Mouse (Mus musculus): ENCODE measurements around the gene Tmppe. TPM values are rescaled to one million over a fixed set of nuclear protein-coding genes. Genes with fewer than 3 reads are reported as not detected.

The Tmppe gene
- polyA plus RNA-seq, 1 experiment from 2014 or later, result 2.1 TPM

DNA sequence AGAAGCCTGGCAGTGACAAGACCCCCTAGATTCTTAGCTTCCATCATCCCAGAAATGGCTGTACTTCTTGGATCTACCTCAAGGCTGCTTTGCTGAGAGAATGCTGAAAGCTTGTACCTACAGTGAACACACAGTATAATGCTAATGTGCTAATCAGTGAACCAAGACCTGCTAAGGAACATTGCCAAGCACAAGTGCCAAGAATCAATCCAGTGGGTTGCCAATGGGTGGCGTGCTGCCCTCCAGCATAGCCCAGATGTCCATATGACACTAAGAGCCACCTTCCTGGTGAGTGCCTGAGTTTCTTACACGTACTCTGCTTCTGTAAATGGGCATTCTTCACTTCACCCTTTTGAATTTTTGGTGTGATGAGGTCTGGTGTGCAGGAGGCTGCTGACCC is 6.8 kb downstream of the Tmppe start:
- 89% methylated on average over 2 of the region's 2 CpGs for WGBS
- DNase-seq (ENCODE audit: low spot score) (no peak), ATAC-seq (ENCODE audit: low read depth) (no peak)
- Histone ChIP-seq H3K9me3 (ENCODE audit: control insufficient read depth, low read length) (peaks cover 12% of the 10 kb centered on the region; the same call in 1 of the 2 replicates), H3K9ac (ENCODE audit: low read depth, low read length) (no peak overlapping the region), H3K27ac (replicated peaks; ENCODE audit: low read depth, low read length) (no peak overlapping the region), H3K4me1 (ENCODE audit: control insufficient read depth, insufficient read depth, low read length) (no peaks in the 10 kb centered on the region), H3K36me3 (ENCODE audit: control insufficient read depth, insufficient read depth, low read length) (peaks cover 78% of the 10 kb centered on the region), H3K4me3 (ENCODE audit: low read depth, low read length) (no peak overlapping the region), H3K27me3 (replicated peaks; ENCODE audit: control insufficient read depth, insufficient read depth, low read length) (no peaks in the 10 kb centered on the region), H3K4me2 (ENCODE audit: low read depth, low read length) (no peak overlapping the region)

- Histone ChIP-seq H3K27me3 (replicated peaks; ENCODE audit: control insufficient read depth, insufficient read depth, low read length) (no peaks in the 10 kb centered on the region), H3K36me3 (ENCODE audit: control insufficient read depth, insufficient read depth, low read length) (peaks cover 59% of the 10 kb centered on the region), H3K9ac (ENCODE audit: low read depth, low read length) (no peak overlapping the region), H3K4me3 (ENCODE audit: low read depth, low read length) (no peak overlapping the region), H3K4me2 (ENCODE audit: low read depth, low read length) (no peak overlapping the region), H3K9me3 (ENCODE audit: control insufficient read depth, low read length) (peaks cover 12% of the 10 kb centered on the region; the same call in 1 of the 2 replicates), H3K4me1 (ENCODE audit: control insufficient read depth, insufficient read depth, low read length) (no peaks in the 10 kb centered on the region), H3K27ac (replicated peaks; ENCODE audit: low read depth, low read length) (no peak overlapping the region)
- 90% methylated on average over 11 of the region's 11 CpGs for WGBS
- no peak for DNase-seq (ENCODE audit: low spot score)
- no peak for ATAC-seq (ENCODE audit: low read depth)
Measured at GRCm38 (mm10) chr9:114410313-114410862, 9.5 kb downstream of the Tmppe start.

GRCm38 (mm10) chr9:114411295-114411694 is 10.4 kb downstream of the Tmppe start:
- ATAC-seq (ENCODE audit: low read depth) (no peak), DNase-seq (ENCODE audit: low spot score) (no peak)
- WGBS, result 97% methylated on average over 5 of the region's 5 CpGs
- Histone ChIP-seq H3K9ac (ENCODE audit: low read depth, low read length) (no peak overlapping the region), H3K4me2 (ENCODE audit: low read depth, low read length) (no peak overlapping the region), H3K27me3 (replicated peaks; ENCODE audit: control insufficient read depth, insufficient read depth, low read length) (no peaks in the 10 kb centered on the region), H3K36me3 (ENCODE audit: control insufficient read depth, insufficient read depth, low read length) (peaks cover 50% of the 10 kb centered on the region), H3K9me3 (ENCODE audit: control insufficient read depth, low read length) (peaks cover 12% of the 10 kb centered on the region; the same call in 1 of the 2 replicates), H3K4me3 (ENCODE audit: low read depth, low read length) (no peak overlapping the region), H3K27ac (replicated peaks; ENCODE audit: low read depth, low read length) (no peak overlapping the region), H3K4me1 (ENCODE audit: control insufficient read depth, insufficient read depth, low read length) (no peaks in the 10 kb centered on the region)

DNA sequence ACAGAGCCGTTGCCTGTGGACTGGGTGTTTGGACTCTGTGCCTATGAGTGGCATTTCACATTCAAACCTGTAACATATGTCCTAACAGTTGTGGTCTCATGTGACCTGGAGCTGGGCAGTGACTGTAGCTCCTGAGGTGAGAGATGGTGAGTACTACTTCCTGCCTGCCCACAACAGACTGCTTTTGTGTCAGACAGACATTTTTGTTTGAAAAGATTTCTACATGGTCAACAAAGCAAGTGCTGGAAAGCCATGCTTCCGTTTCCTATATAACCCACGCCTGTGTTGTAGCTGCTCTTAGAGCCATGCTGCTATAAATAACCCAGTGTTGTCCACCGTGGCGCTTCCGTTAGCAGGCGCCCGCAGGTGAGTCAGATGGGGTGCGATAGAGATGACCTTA is 11.5 kb downstream of the Tmppe start:
- H3K4me3 ChIP-seq (ENCODE audit: low read depth, low read length), result no peak overlapping the region
- H3K4me2 ChIP-seq (ENCODE audit: low read depth, low read length), result no peak overlapping the region
- WGBS, result 94% methylated on average over 9 of the region's 9 CpGs
- ATAC-seq (ENCODE audit: low read depth) (no peak), DNase-seq (ENCODE audit: low spot score) (no peak)
- no peaks in the 10 kb centered on the region for H3K4me1 ChIP-seq (ENCODE audit: control insufficient read depth, insufficient read depth, low read length)
- no peak overlapping the region for H3K27ac ChIP-seq (replicated peaks; ENCODE audit: low read depth, low read length)
- peaks cover 12% of the 10 kb centered on the region; the same call in 1 of the 2 replicates for H3K9me3 ChIP-seq (ENCODE audit: control insufficient read depth, low read length)
- H3K27me3 ChIP-seq (replicated peaks; ENCODE audit: control insufficient read depth, insufficient read depth, low read length), result no peaks in the 10 kb centered on the region
- peaks cover 41% of the 10 kb centered on the region for H3K36me3 ChIP-seq (ENCODE audit: control insufficient read depth, insufficient read depth, low read length)
- H3K9ac ChIP-seq (ENCODE audit: low read depth, low read length), result no peak overlapping the region

DNA sequence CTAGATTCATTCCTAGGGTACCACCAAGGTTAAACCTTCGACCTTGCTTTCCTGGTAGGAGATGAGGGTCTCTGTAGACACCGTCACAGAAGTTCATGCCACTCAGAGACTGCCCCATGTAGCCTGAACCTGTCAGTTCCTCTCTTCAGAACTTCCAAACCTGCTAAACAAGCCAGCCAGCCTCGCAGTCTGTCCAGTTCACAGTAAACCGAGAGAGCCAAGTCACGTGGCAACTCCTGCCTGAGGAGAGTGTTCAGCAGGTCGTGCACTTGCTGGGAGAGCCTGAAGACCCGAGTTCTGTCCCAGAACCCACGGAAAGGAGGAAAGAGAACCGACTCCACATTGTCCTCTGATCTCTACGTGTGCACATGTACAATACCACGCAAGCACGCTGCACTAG is 13.0 kb downstream of the Tmppe start:
- H3K27me3 ChIP-seq (replicated peaks; ENCODE audit: control insufficient read depth, insufficient read depth, low read length), result no peaks in the 10 kb centered on the region
- no peak overlapping the region for H3K4me3 ChIP-seq (ENCODE audit: low read depth, low read length)
- H3K9ac ChIP-seq (ENCODE audit: low read depth, low read length), result no peak overlapping the region
- ATAC-seq (ENCODE audit: low read depth), result no peak
- peaks cover 29% of the 10 kb centered on the region for H3K36me3 ChIP-seq (ENCODE audit: control insufficient read depth, insufficient read depth, low read length)
- WGBS, result 81% methylated on average over 12 of the region's 12 CpGs
- H3K27ac ChIP-seq (replicated peaks; ENCODE audit: low read depth, low read length), result no peak overlapping the region
- H3K4me1 ChIP-seq (ENCODE audit: control insufficient read depth, insufficient read depth, low read length), result no peaks in the 10 kb centered on the region
- peak; percentile 29 for DNase-seq (ENCODE audit: low spot score)
- H3K9me3 ChIP-seq (ENCODE audit: control insufficient read depth, low read length), result peaks cover 12% of the 10 kb centered on the region; the same call in 1 of the 2 replicates
- H3K4me2 ChIP-seq (ENCODE audit: low read depth, low read length), result no peak overlapping the region

DNA sequence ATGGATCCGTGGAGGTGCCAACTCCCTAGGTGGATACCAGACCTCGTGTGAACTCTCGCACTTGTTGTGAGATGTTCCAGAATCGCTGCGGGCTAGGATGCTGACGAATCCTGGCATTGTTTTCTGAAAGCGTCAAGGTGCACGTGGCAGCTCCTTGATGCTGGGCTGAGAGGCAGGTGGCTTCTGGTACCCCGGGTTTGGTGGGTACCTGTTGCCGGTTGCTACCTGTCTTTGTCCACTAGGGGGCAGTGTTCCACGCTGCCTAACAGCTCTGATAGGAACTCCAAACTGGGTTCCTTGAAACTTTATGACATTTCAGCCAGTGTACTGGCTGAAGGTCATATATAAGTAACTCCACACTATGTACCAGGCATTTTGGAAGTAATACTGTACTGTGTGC is 14.8 kb downstream of the Tmppe start:
- WGBS, result 29% methylated on average over 11 of the region's 11 CpGs
- H3K27ac ChIP-seq (replicated peaks; ENCODE audit: low read depth, low read length), result no peak overlapping the region

GRCm38 (mm10) chr9:114416646-114417517 is 16.0 kb downstream of the Tmppe start:
- Histone ChIP-seq H3K27ac (replicated peaks; ENCODE audit: low read depth, low read length) (no peak overlapping the region), H3K4me2 (ENCODE audit: low read depth, low read length) (no peak overlapping the region), H3K9me3 (ENCODE audit: control insufficient read depth, low read length) (0 out of 2 replicates have a peak, but pooled peaks cover under 1% of the 10 kb centered on the region), H3K36me3 (ENCODE audit: control insufficient read depth, insufficient read depth, low read length) (peaks cover 4% of the 10 kb centered on the region; the same call in 1 of the 2 replicates), H3K4me1 (ENCODE audit: control insufficient read depth, insufficient read depth, low read length) (no peaks in the 10 kb centered on the region), H3K27me3 (replicated peaks; ENCODE audit: control insufficient read depth, insufficient read depth, low read length) (no peaks in the 10 kb centered on the region), H3K9ac (ENCODE audit: low read depth, low read length) (no peak overlapping the region), H3K4me3 (ENCODE audit: low read depth, low read length) (no peak overlapping the region)
- DNase-seq (ENCODE audit: low spot score), result no peak
- 92% methylated on average over 21 of the region's 21 CpGs for WGBS
- ATAC-seq (ENCODE audit: low read depth), result no peak

More for the DNA sequence above, 14.8 kb downstream of the Tmppe start:
- DNase-seq (ENCODE audit: low spot score) (peak; percentile 77), ATAC-seq (ENCODE audit: low read depth) (no peak)
- Histone ChIP-seq H3K4me2 (ENCODE audit: low read depth, low read length) (no peak overlapping the region), H3K4me3 (ENCODE audit: low read depth, low read length) (no peak overlapping the region), H3K9ac (ENCODE audit: low read depth, low read length) (no peak overlapping the region), H3K4me1 (ENCODE audit: control insufficient read depth, insufficient read depth, low read length) (no peaks in the 10 kb centered on the region), H3K27me3 (replicated peaks; ENCODE audit: control insufficient read depth, insufficient read depth, low read length) (no peaks in the 10 kb centered on the region), H3K9me3 (ENCODE audit: control insufficient read depth, low read length) (peaks cover 11% of the 10 kb centered on the region; the same call in 1 of the 2 replicates), H3K36me3 (ENCODE audit: control insufficient read depth, insufficient read depth, low read length) (peaks cover 16% of the 10 kb centered on the region)

DNA sequence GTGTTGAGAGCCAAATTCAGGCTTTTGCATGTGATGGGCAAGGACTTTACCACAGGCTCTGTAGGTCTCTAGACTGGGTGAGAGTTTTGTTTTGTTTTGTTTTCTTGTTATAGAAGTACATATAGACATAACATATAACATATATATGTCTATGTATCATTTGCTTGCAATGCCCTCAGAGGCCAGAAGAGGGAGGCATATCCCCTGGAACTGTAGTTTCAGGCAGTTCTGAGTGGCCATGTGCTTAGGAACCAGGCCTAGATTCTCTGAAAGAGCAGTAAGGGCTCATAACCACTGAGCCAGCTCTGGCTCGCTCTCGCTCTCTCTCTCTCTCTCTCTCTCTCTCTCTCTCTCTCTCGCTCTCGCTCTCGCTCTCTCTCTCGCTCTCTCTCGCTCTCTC is 17.3 kb downstream of the Tmppe start:
- peak; percentile 46 for DNase-seq (ENCODE audit: low spot score)
- no peak overlapping the region for H3K4me3 ChIP-seq (ENCODE audit: low read depth, low read length)
- 88% methylated on average over 7 of the region's 7 CpGs for WGBS

More for the DNA sequence above, 17.3 kb downstream of the Tmppe start:
- Histone ChIP-seq H3K9me3 (ENCODE audit: control insufficient read depth, low read length) (no peaks in the 10 kb centered on the region), H3K27ac (replicated peaks; ENCODE audit: low read depth, low read length) (no peak overlapping the region), H3K4me1 (ENCODE audit: control insufficient read depth, insufficient read depth, low read length) (no peaks in the 10 kb centered on the region), H3K4me2 (ENCODE audit: low read depth, low read length) (no peak overlapping the region), H3K27me3 (replicated peaks; ENCODE audit: control insufficient read depth, insufficient read depth, low read length) (no peaks in the 10 kb centered on the region), H3K9ac (ENCODE audit: low read depth, low read length) (no peak overlapping the region), H3K36me3 (ENCODE audit: control insufficient read depth, insufficient read depth, low read length) (0 out of 2 replicates have a peak, but pooled peaks cover 10% of the 10 kb centered on the region)
- ATAC-seq (ENCODE audit: low read depth), result no peak

Measured in embryonic facial prominence, embryonic 14.5 days (tissue).